Mouse (Mus musculus) embryo, embryonic 11.5 days (tissue): ENCODE measurements at regions not wholly inside any gene's neighbourhood (a gene's known extent, or its start where the extent isn't known, plus 50 kb on each side); places are given as distances from the start of the nearest gene placed in this dataset.

Source experiments
- DNase-seq: peaks from one replicate; pipeline ENCODE4 v3.0.0-alpha.2; 2012; ENCODE audit warnings: low read depth, low spot score

GRCm38 (mm10) chr12:109272101-109272500 is 180.5 kb upstream of the Dlk1 start:
- DNase-seq = no peak

- peak; percentile 13 for DNase-seq
Measured at GRCm38 (mm10) chr12:109314850-109315249, 137.8 kb upstream of the Dlk1 start.

GRCm38 (mm10) chr12:109325986-109326385 is 126.6 kb upstream of the Dlk1 start:
- DNase-seq = no peak

GRCm38 (mm10) chr12:109371327-109371726 is 81.3 kb upstream of the Dlk1 start:
- DNase-seq = no peak

- no peak for DNase-seq
Measured at GRCm38 (mm10) chr12:109385794-109386193, 66.8 kb upstream of the Dlk1 start.

- no peak for DNase-seq
Measured at GRCm38 (mm10) chr12:109388791-109389190, 63.8 kb upstream of the Dlk1 start.

GRCm38 (mm10) chr12:109390388-109390920 is 62.2 kb upstream of the Dlk1 start:
- DNase-seq = no peak

- DNase-seq = no peak
Measured at GRCm38 (mm10) chr12:109390978-109391377, 61.6 kb upstream of the Dlk1 start.

GRCm38 (mm10) chr12:109393326-109393725 is 59.3 kb upstream of the Dlk1 start:
- DNase-seq = no peak

GRCm38 (mm10) chr12:109393795-109394194 is 58.8 kb upstream of the Dlk1 start:
- peak; percentile 62 for DNase-seq

- no peak for DNase-seq
Measured at GRCm38 (mm10) chr12:109394396-109394795, 58.2 kb upstream of the Dlk1 start.

GRCm38 (mm10) chr12:109396614-109397013 is 56.0 kb upstream of the Dlk1 start:
- DNase-seq = no peak

GRCm38 (mm10) chr12:109397175-109398058 is 55.2 kb upstream of the Dlk1 start:
- DNase-seq = no peak

GRCm38 (mm10) chr12:109398473-109398872 is 54.1 kb upstream of the Dlk1 start:
- DNase-seq = no peak

GRCm38 (mm10) chr12:109398951-109399350 is 53.7 kb upstream of the Dlk1 start:
- no peak for DNase-seq

- no peak for DNase-seq
Measured at GRCm38 (mm10) chr12:109399591-109399990, 53.0 kb upstream of the Dlk1 start.

- DNase-seq = no peak
Measured at GRCm38 (mm10) chr12:109400041-109400440, 52.6 kb upstream of the Dlk1 start.

- DNase-seq = no peak
Measured at GRCm38 (mm10) chr12:109400936-109401586, 51.6 kb upstream of the Dlk1 start.

GRCm38 (mm10) chr12:109401696-109402095 is 50.9 kb upstream of the Dlk1 start:
- no peak for DNase-seq

- no peak for DNase-seq
Measured at GRCm38 (mm10) chr12:109402226-109402625, 50.4 kb upstream of the Dlk1 start.
